Mouse (Mus musculus) MEL (cell line): ENCODE measurements around the gene D630036H23Rik. TPM values are rescaled to one million over a fixed set of nuclear protein-coding genes. Genes with fewer than 3 reads are reported as not detected.
A peak's percentile ranks its signal among the peaks of the same experiment; 100 is the strongest.

Experiments
- DNase-seq: peaks from one replicate; pipeline ENCODE4 v3.0.0; 2011; ENCODE audit warnings: low read depth, low spot score
- H3K27ac ChIP-seq: 2 replicates; pipeline ENCODE4 v1.5.1; 2012; ENCODE audit warnings: low read depth, mild to moderate bottlenecking, control low read depth, low read length, moderate library complexity; ENCODE audit not compliant: control insufficient read depth
- H3K27me3 ChIP-seq, 2 experiments: fragments of 150-350 bp in 1 of 2; sonication (generic) in 1 of 2; 2 replicates each; pipeline ENCODE4 v1.6.1; 2012; ENCODE audit warnings: low read length in 2 of 2, mild to moderate bottlenecking in 2 of 2, improper control_type of control experiment in 1 of 2, moderate library complexity in 1 of 2; ENCODE audit not compliant: insufficient read depth in 2 of 2, control insufficient read depth in 1 of 2
- H3K36me3 ChIP-seq, 2 experiments: 2 replicates each; pipeline ENCODE4 v1.6.1; 2012 to 2014; ENCODE audit warnings: low read length in 2 of 2, improper control_type of control experiment in 1 of 2, inconsistent platforms in 1 of 2, mild to moderate bottlenecking in 1 of 2; ENCODE audit not compliant: insufficient read depth in 2 of 2, control insufficient read depth in 1 of 2
- H3K4me1 ChIP-seq, 2 experiments: fragments of 150-350 bp in 1 of 2; sonication (generic) in 1 of 2; 2 replicates each; pipeline ENCODE4 v1.6.1; 2012; ENCODE audit warnings: low read length in 2 of 2, improper control_type of control experiment in 1 of 2, mild to moderate bottlenecking in 1 of 2; ENCODE audit not compliant: insufficient read depth in 2 of 2, control insufficient read depth in 1 of 2
- H3K4me3 ChIP-seq, 2 experiments: fragments of 150-350 bp in 1 of 2; sonication (generic) in 1 of 2; 2 replicates each; pipeline ENCODE4 v1.5.1; 2012; ENCODE audit warnings: low read depth in 2 of 2, low read length in 2 of 2, mild to moderate bottlenecking in 2 of 2, moderate library complexity in 2 of 2, control low read depth in 1 of 2, improper control_type of control experiment in 1 of 2; ENCODE audit not compliant: control insufficient read depth in 1 of 2, insufficient read depth in 1 of 2
- H3K79me2 ChIP-seq: 2 replicates; pipeline ENCODE4 v1.6.1; 2012; ENCODE audit warnings: mild to moderate bottlenecking, low read length, moderate library complexity; ENCODE audit not compliant: control insufficient read depth, poor library complexity, insufficient read depth
- H3K9ac ChIP-seq: 2 replicates; pipeline ENCODE4 v1.6.1; 2012; ENCODE audit warnings: low read depth, mild to moderate bottlenecking, control low read depth, low read length, moderate library complexity; ENCODE audit not compliant: control insufficient read depth, poor library complexity, severe bottlenecking
- H3K9me3 ChIP-seq: fragments of 150-350 bp; sonication (generic); replicated peaks from 2 replicates; pipeline ENCODE4 v1.6.1; 2012; ENCODE audit warnings: mild to moderate bottlenecking, low read length, improper control_type of control experiment, moderate library complexity; ENCODE audit not compliant: insufficient read depth
- EP300 ChIP-seq, 2 experiments: IDR thresholded peaks; 2 replicates each; pipeline ENCODE4 v1.6.1; 2011; ENCODE audit warnings: improper control_type of control experiment in 2 of 2, low read length in 2 of 2, low read depth in 1 of 2, mild to moderate bottlenecking in 1 of 2
- TBP ChIP-seq: IDR thresholded peaks from 2 replicates; pipeline ENCODE4 v1.8.0; 2011; ENCODE audit warnings: low read depth, low read length, improper control_type of control experiment
- ZNF384 ChIP-seq: IDR thresholded peaks from 2 replicates; pipeline ENCODE4 v1.6.1; 2012; ENCODE audit warnings: low read depth, mild to moderate bottlenecking, inconsistent platforms, low read length, improper control_type of control experiment
- polyA plus RNA-seq, 2 experiments: library from polyadenylated mRNA; stranded (reverse) in 1 of 2; unstranded in 1 of 2; fragments of >175 nt in 1 of 2; fragments of >200 nt in 1 of 2; gene quantifications; 2 replicates each; pipeline versions ENCODE4 v1.2.1 to v1.2.4; 2012; ENCODE audit warnings: low replicate concordance in 2 of 2, low read depth in 1 of 2; ENCODE audit not compliant: insufficient read length in 2 of 2, insufficient read depth in 1 of 2, missing spikeins in 1 of 2
- total RNA-seq: library from RNA; depleted of rRNA; stranded (reverse); fragments of 300-350 nt; gene quantifications from 2 replicates; pipeline ENCODE4 v1.2.3, GENCODE M21; 2012; rRNA removed

Gene D630036H23Rik
- total and polyA plus RNA-seq, 3 experiments: 0.42 to 1.0 TPM; not detected in 1

DNA sequence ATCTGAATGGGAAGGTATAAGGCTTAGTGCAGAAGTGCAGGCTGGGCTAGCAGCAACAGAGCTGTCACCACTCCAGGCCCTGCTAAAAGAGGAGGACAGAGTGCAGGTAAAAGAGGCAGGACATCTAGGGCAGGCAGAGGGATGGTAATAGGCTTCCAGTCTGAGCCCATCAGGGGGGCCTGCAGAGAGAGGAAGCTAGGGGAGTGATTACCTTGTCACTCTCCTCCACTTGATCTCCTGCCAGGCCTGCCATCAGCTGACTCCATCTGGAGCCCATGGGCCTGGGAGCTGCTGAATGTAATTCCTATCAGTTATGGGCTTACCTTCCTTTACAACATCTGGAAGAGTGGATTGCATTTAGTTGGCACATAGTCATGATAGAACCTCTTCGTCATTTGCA is 49.3 kb downstream of the D630036H23Rik start:
- Histone ChIP-seq H3K9me3 (no peaks in the 10 kb centered on the region), H3K27ac (no peak overlapping the region), H3K4me3 (no peak overlapping the region), H3K9ac (no peak overlapping the region), H3K4me1 (no peaks in the 10 kb centered on the region), H3K36me3 (no peaks in the 10 kb centered on the region), H3K79me2 (no peaks in the 10 kb centered on the region), H3K27me3 (no peaks in the 10 kb centered on the region)
- peak; percentile 19 for DNase-seq
- peak in 1 of 2 experiments; percentile 27; a peak in 1 of 4 replicates for TF ChIP-seq EP300 (IDR thresholded peaks at IDR 0.05; ENCODE audit: low read depth in 1 of 2, low read length in 2 of 2)
- no peak for TF ChIP-seq ZNF384
- no peak for TF ChIP-seq TBP

Other genes starting within 250 kb of the D630036H23Rik start
- 14.2 and 15.3 TPM in 2 replicates for gene Ankmy2, start 225.1 kb downstream of the D630036H23Rik start, total RNA-seq
- 10 to 100 TPM in 1 of 2 experiments, not detected in 1; 14.3 TPM for gene Ankmy2, start 225.1 kb downstream of the D630036H23Rik start, polyA plus RNA-seq
- gene Bzw2, start 224.1 kb downstream of the D630036H23Rik start, total RNA-seq: 141 and 155 TPM in 2 replicates
- 100 to 1,000 TPM; 157 to 170 TPM for gene Bzw2, start 224.1 kb downstream of the D630036H23Rik start, polyA plus RNA-seq
- gene Lrrc72, start 128.8 kb downstream of the D630036H23Rik start, total RNA-seq: not detected in 2 replicates
- not detected for gene Lrrc72, start 128.8 kb downstream of the D630036H23Rik start, polyA plus RNA-seq
- gene Sostdc1, start 68.0 kb downstream of the D630036H23Rik start, total RNA-seq: not detected in 2 replicates
- gene Sostdc1, start 68.0 kb downstream of the D630036H23Rik start, polyA plus RNA-seq: not detected
- gene Ispd, start 731 bp downstream of the D630036H23Rik start, total RNA-seq: 2.6 and 2.8 TPM in 2 replicates
- 10 to 100 TPM in 1 of 2 experiments, 1 to 10 TPM in 1; 2.4 to 54.1 TPM for gene Ispd, start 731 bp downstream of the D630036H23Rik start, polyA plus RNA-seq